Comparison of ENCODE assay signal across 26 mouse cellular contexts in the genomic region with DNA sequence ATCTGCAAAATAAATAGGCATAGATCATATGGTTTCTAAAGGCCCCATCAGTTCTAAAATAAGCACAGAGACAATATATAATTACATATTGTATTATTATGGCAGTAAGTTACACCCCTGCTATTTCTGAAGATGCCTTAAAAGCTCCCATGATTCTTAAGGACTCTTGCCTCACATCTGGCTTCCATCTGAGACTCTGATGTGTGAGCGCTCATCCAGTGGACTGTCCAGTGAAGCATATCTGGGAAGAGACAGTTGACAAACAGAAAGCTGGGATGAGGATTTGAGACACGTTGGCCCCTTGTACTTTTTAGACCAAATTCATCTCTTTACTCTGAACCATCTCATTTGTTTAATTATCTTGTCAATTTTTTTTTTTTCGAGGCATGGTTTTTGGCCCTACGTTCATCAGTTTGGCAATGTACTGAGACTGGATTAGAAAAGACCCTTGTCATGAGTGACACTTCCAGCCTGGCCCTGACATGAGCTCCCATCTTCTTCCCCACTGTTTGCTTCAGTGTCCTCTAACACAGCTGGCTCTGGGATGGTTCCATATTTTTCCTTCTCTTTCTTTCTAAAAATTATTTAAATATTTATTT.
DNase-seq lines count a peak whose midpoint lies in the region; ATAC-seq lines count a peak whose summit lies in the region.
"Had no signal": no experiment of that assay in that cellular context is flagged by ENCODE, and none has a peak within 500 bp of the region (broad histone marks: within the 10 kb centered on the region; RNA-seq: fewer than 3 reads in every experiment).

No protein-coding gene starts in this region.

- no peaks in the 10 kb centered on the region for H3K36me3 ChIP-seq in lung, embryonic 15.5 days
- H3K36me3 ChIP-seq in intestine, embryonic 15.5 days: no peaks in the 10 kb centered on the region
- H3K36me3 ChIP-seq in liver, embryonic 12.5 days: no peaks in the 10 kb centered on the region
- no peaks in the 10 kb centered on the region for H3K36me3 ChIP-seq in stomach, embryonic 14.5 days (ENCODE audit: control insufficient read depth, insufficient read depth, low read length)
- H3K36me3 ChIP-seq: embryonic facial prominence, embryonic 13.5 days; forebrain, embryonic 12.5 days; G1E; heart, embryonic 13.5 days; hindbrain, embryonic 12.5 days; limb, embryonic 10.5 days; neural tube, embryonic 12.5 days had no signal

- peak overlapping the region; percentile 84 for H3K27ac ChIP-seq in lung, embryonic 15.5 days
- no peak overlapping the region for H3K27ac ChIP-seq in intestine, embryonic 15.5 days
- peak overlapping the region; percentile 91 for H3K27ac ChIP-seq in liver, embryonic 12.5 days
- H3K27ac ChIP-seq in stomach, embryonic 14.5 days (ENCODE audit: low read length): peak overlapping the region; percentile 23
- H3K27ac ChIP-seq: embryonic facial prominence, embryonic 13.5 days; forebrain, embryonic 12.5 days; heart, embryonic 13.5 days; hindbrain, embryonic 12.5 days; left cerebral cortex, adult 2 months; limb, embryonic 10.5 days; neural tube, embryonic 12.5 days had no signal

- no peak for ATAC-seq in lung, embryonic 15.5 days (ENCODE audit: borderline replicate concordance, extremely low read depth, low FRiP score, low TSS enrichment)
- ATAC-seq in intestine, embryonic 15.5 days: peak; percentile 24; the same call in 1 of the 2 replicates
- no peak for ATAC-seq in liver, embryonic 12.5 days
- ATAC-seq in stomach, embryonic 14.5 days (ENCODE audit: insufficient number of reproducible peaks, insufficient read depth, low FRiP score, low read depth): peak; percentile 17; the same call in 1 of the 2 replicates
- ATAC-seq: Patski had no signal

- no peak for DNase-seq in lung, postnatal 36 days
- DNase-seq in right cerebral cortex, postnatal 36 days (ENCODE audit: low spot score in 2 of 2): no peak
- no peak for DNase-seq in spleen, postnatal 36 days (ENCODE audit: low spot score in 2 of 2)
- DNase-seq in right cerebral cortex, adult 2 months (ENCODE audit: low spot score in 2 of 2): no peak
- DNase-seq: B cell, adult 2 months; cerebellum, adult 11-12 months; cerebellum, postnatal 10 days; kidney, postnatal 10 days; lung, adult 18-20 months; midbrain, embryonic 14.5 days; right cerebral cortex, postnatal 25 days had no signal

- no peak overlapping the region for H3K4me3 ChIP-seq in lung, embryonic 15.5 days
- H3K4me3 ChIP-seq in intestine, embryonic 15.5 days (replicated peaks): no peak overlapping the region
- H3K4me3 ChIP-seq in liver, embryonic 12.5 days: 0 out of 2 replicates have a peak overlapping the region, but pooled peaks have one; percentile 36
- H3K4me3 ChIP-seq in stomach, embryonic 14.5 days (ENCODE audit: low read depth, low read length): no peak overlapping the region
- H3K4me3 ChIP-seq: embryonic facial prominence, embryonic 13.5 days; erythroblast, embryonic 14.5 days; forebrain, embryonic 12.5 days; heart, embryonic 13.5 days; hindbrain, embryonic 12.5 days; left cerebral cortex, adult 2 months; limb, embryonic 10.5 days; neural tube, embryonic 12.5 days had no signal

- no peak overlapping the region for H3K9ac ChIP-seq in lung, embryonic 15.5 days
- H3K9ac ChIP-seq in intestine, embryonic 15.5 days: no peak overlapping the region
- no peak overlapping the region for H3K9ac ChIP-seq in liver, embryonic 12.5 days
- H3K9ac ChIP-seq in stomach, embryonic 14.5 days (replicated peaks; ENCODE audit: low read depth, low read length): no peak overlapping the region
- H3K9ac ChIP-seq: embryonic facial prominence, embryonic 13.5 days; forebrain, embryonic 12.5 days; heart, embryonic 13.5 days; hindbrain, embryonic 12.5 days; neural tube, embryonic 12.5 days had no signal

- peaks cover 47% of the 10 kb centered on the region for H3K4me1 ChIP-seq in lung, embryonic 15.5 days
- peaks cover 13% of the 10 kb centered on the region; the same call in 1 of the 2 replicates for H3K4me1 ChIP-seq in intestine, embryonic 15.5 days (replicated peaks)
- H3K4me1 ChIP-seq in liver, embryonic 12.5 days: peaks cover 91% of the 10 kb centered on the region
- peaks cover 17% of the 10 kb centered on the region for H3K4me1 ChIP-seq in stomach, embryonic 14.5 days (ENCODE audit: control insufficient read depth, insufficient read depth, low read length)

- WGBS in lung, embryonic 15.5 days: 53% methylated on average over 4 of the region's 4 CpGs
- 64% methylated on average over 4 of the region's 4 CpGs for WGBS in intestine, embryonic 15.5 days
- WGBS in liver, embryonic 12.5 days (ENCODE audit: insufficient replicate concordance): 89% methylated on average over 4 of the region's 4 CpGs
- WGBS in stomach, embryonic 14.5 days: 63% methylated on average over 4 of the region's 4 CpGs

- H3K9me3 ChIP-seq in lung, embryonic 15.5 days: no peaks in the 10 kb centered on the region
- H3K9me3 ChIP-seq in intestine, embryonic 15.5 days: no peaks in the 10 kb centered on the region
- no peaks in the 10 kb centered on the region for H3K9me3 ChIP-seq in liver, embryonic 12.5 days (replicated peaks)
- no peaks in the 10 kb centered on the region for H3K9me3 ChIP-seq in stomach, embryonic 14.5 days (ENCODE audit: control insufficient read depth, low read depth, low read length)
- H3K9me3 ChIP-seq: forebrain, embryonic 12.5 days; G1E; heart, embryonic 13.5 days; hindbrain, embryonic 12.5 days; limb, embryonic 10.5 days; neural tube, embryonic 12.5 days had no signal

- H3K4me2 ChIP-seq in lung, embryonic 15.5 days: no peak overlapping the region
- H3K4me2 ChIP-seq in intestine, embryonic 15.5 days (replicated peaks): no peak overlapping the region
- peak overlapping the region; percentile 51 for H3K4me2 ChIP-seq in liver, embryonic 12.5 days
- no peak overlapping the region for H3K4me2 ChIP-seq in stomach, embryonic 14.5 days (replicated peaks; ENCODE audit: low read depth, low read length)
- H3K4me2 ChIP-seq: embryonic facial prominence, embryonic 13.5 days; forebrain, embryonic 12.5 days; heart, embryonic 13.5 days; hindbrain, embryonic 12.5 days; neural tube, embryonic 12.5 days had no signal

- H3K27me3 ChIP-seq in lung, embryonic 15.5 days: no peaks in the 10 kb centered on the region
- H3K27me3 ChIP-seq in intestine, embryonic 15.5 days (replicated peaks): no peaks in the 10 kb centered on the region
- no peaks in the 10 kb centered on the region for H3K27me3 ChIP-seq in liver, embryonic 12.5 days (replicated peaks)
- H3K27me3 ChIP-seq in stomach, embryonic 14.5 days (ENCODE audit: control insufficient read depth, insufficient read depth, low read length): no peaks in the 10 kb centered on the region
- H3K27me3 ChIP-seq: CH12.LX; embryonic facial prominence, embryonic 13.5 days; forebrain, embryonic 12.5 days; heart, embryonic 13.5 days; hindbrain, embryonic 12.5 days; neural tube, embryonic 12.5 days; Patski had no signal

Comparison
In these comparisons a context has a peak if more than half of its experiments do, and no peak if none do; other contexts are left out.
1. ATAC-seq: peak in intestine, embryonic 15.5 days (single experiment) and stomach, embryonic 14.5 days (single experiment); none in lung, embryonic 15.5 days (single experiment) and liver, embryonic 12.5 days (single experiment).